Mouse (Mus musculus) brown adipose tissue, adult 24 weeks (tissue): ENCODE measurements around the gene Phlda3. TPM values are rescaled to one million over a fixed set of nuclear protein-coding genes. Genes with fewer than 3 reads are reported as not detected.

Experiments used
- H3K27ac ChIP-seq: fragments of 200-500 bp; replicated peaks from 2 replicates; pipeline ENCODE4 v1.5.1; 2012; ENCODE audit warnings: low read depth, mild to moderate bottlenecking, low read length
- H3K4me1 ChIP-seq: fragments of 200-500 bp; 2 replicates; pipeline ENCODE4 v1.6.1; 2012; ENCODE audit warnings: low read length, mixed read lengths; ENCODE audit not compliant: control insufficient read depth, insufficient read depth, insufficient read length
- H3K4me3 ChIP-seq: fragments of 200-500 bp; 2 replicates; pipeline ENCODE4 v1.5.1; 2012; ENCODE audit warnings: low read depth, mild to moderate bottlenecking, low read length, moderate library complexity; ENCODE audit not compliant: insufficient read depth
- polyA plus RNA-seq: library from polyadenylated mRNA; stranded (reverse); fragments of >200 nt; gene quantifications from 2 replicates; pipeline ENCODE4 v1.2.4, GENCODE M21; 2012; ENCODE audit not compliant: missing spikeins, insufficient read depth, insufficient read length

The Phlda3 gene
- polyA plus RNA-seq, 1 experiment = 498 TPM

GRCm38 (mm10) chr1:135770237-135770636, 4.3 kb downstream of the Phlda3 start:
- peaks cover 7% of the 10 kb centered on the region; the same call in 1 of the 2 replicates for H3K4me1 ChIP-seq
- H3K4me3 ChIP-seq = peak overlapping the region; percentile 80
- peak overlapping the region; percentile 99 for H3K27ac ChIP-seq

GRCm38 (mm10) chr1:135770896-135771572, 5.1 kb downstream of the Phlda3 start:
- Histone ChIP-seq H3K27ac (peak overlapping the region; percentile 99), H3K4me1 (peaks cover 8% of the 10 kb centered on the region), H3K4me3 (no peak overlapping the region)

GRCm38 (mm10) chr1:135771573-135771970, 5.7 kb downstream of the Phlda3 start:
- peaks cover 13% of the 10 kb centered on the region for H3K4me1 ChIP-seq
- no peak overlapping the region for H3K4me3 ChIP-seq
- H3K27ac ChIP-seq = peak overlapping the region; percentile 99

- Histone ChIP-seq H3K27ac (peak overlapping the region; percentile 91), H3K4me3 (no peak overlapping the region), H3K4me1 (peaks cover 18% of the 10 kb centered on the region)
Measured at GRCm38 (mm10) chr1:135776596-135776995, 10.7 kb downstream of the Phlda3 start.

- peaks cover 18% of the 10 kb centered on the region for H3K4me1 ChIP-seq
- H3K4me3 ChIP-seq = no peak overlapping the region
- peak overlapping the region; percentile 92 for H3K27ac ChIP-seq
Measured at GRCm38 (mm10) chr1:135777046-135777445, 11.1 kb downstream of the Phlda3 start.

GRCm38 (mm10) chr1:135778780-135779535, 13.0 kb downstream of the Phlda3 start, which contains the start of gene Tnni1:
Tnni1 (plus strand) TSS chr1:135779434.
- Histone ChIP-seq H3K27ac (peak within 1 kb of the TSS; percentile 92; the same call in 1 of the 2 replicates), H3K4me3 (no peak within 1 kb of the TSS), H3K4me1 (peaks cover 18% of the 10 kb centered on the region)

GRCm38 (mm10) chr1:135780649-135781048, 14.7 kb downstream of the Phlda3 start:
- H3K4me3 ChIP-seq = no peak overlapping the region
- no peak overlapping the region for H3K27ac ChIP-seq
- peaks cover 18% of the 10 kb centered on the region for H3K4me1 ChIP-seq

GRCm38 (mm10) chr1:135781220-135781619, 15.3 kb downstream of the Phlda3 start:
- Histone ChIP-seq H3K4me1 (peaks cover 14% of the 10 kb centered on the region), H3K27ac (no peak overlapping the region), H3K4me3 (no peak overlapping the region)

GRCm38 (mm10) chr1:135782816-135783215, 16.9 kb downstream of the Phlda3 start:
- no peak overlapping the region for H3K27ac ChIP-seq
- H3K4me1 ChIP-seq = peaks cover 8% of the 10 kb centered on the region
- no peak overlapping the region for H3K4me3 ChIP-seq

- Histone ChIP-seq H3K4me3 (no peak overlapping the region), H3K27ac (no peak overlapping the region)
Measured at GRCm38 (mm10) chr1:135787799-135788198, 21.9 kb downstream of the Phlda3 start.

GRCm38 (mm10) chr1:135788708-135789107, 22.8 kb downstream of the Phlda3 start:
- no peak overlapping the region for H3K4me3 ChIP-seq
- peaks cover 4% of the 10 kb centered on the region for H3K4me1 ChIP-seq
- no peak overlapping the region for H3K27ac ChIP-seq

More at GRCm38 (mm10) chr1:135787799-135788198, 21.9 kb downstream of the Phlda3 start:
- H3K4me1 ChIP-seq = no peaks in the 10 kb centered on the region

- Histone ChIP-seq H3K4me1 (peaks cover 10% of the 10 kb centered on the region), H3K4me3 (no peak overlapping the region), H3K27ac (no peak overlapping the region)
Measured at GRCm38 (mm10) chr1:135789815-135790214, 23.9 kb downstream of the Phlda3 start.

GRCm38 (mm10) chr1:135792143-135792939, 26.4 kb downstream of the Phlda3 start:
- Histone ChIP-seq H3K27ac (no peak overlapping the region), H3K4me3 (no peak overlapping the region), H3K4me1 (peaks cover 11% of the 10 kb centered on the region)

- Histone ChIP-seq H3K4me3 (peak overlapping the region; percentile 38), H3K27ac (no peak overlapping the region), H3K4me1 (peaks cover 11% of the 10 kb centered on the region)
Measured at GRCm38 (mm10) chr1:135793370-135794215, 27.7 kb downstream of the Phlda3 start.
